Comparison of ENCODE assay signal across 19 mouse cellular contexts in the genomic region with DNA sequence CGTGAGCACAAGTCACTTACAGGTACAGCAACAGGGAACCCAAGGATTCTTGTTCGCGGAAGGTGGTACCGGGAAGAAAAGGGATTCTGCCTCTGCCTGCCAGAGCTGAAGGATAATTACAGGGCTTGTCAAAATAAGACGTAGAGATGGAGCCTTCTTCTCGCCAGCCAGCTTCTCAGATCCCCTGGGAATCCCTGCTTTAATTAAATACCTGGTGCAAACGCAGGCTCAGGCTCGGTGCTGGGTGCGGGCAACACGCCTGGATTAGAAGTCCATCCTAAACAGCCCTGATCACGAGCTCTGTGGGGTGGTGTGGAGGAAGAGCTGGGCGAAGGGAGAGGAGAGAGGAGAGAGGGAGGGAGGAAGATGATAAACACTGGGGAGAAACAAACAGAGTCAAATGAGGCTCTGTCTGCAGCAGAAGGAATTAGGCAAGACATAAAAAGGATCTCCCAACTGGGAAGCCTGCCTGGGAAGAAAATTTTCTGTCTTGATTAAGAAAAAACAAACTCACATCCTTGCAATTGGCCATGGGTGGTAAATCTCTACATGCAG.
DNase-seq lines count a peak whose midpoint lies in the region; ATAC-seq and TF ChIP-seq lines count a peak whose summit lies in the region.
"Had no signal": no experiment of that assay in that cellular context is flagged by ENCODE, and none has a peak within 500 bp of the region (broad histone marks: within the 10 kb centered on the region; RNA-seq: fewer than 3 reads in every experiment).

No protein-coding gene starts in this region.

- TF ChIP-seq CTCF in midbrain, postnatal 0 days (IDR thresholded peaks at IDR 0.05), result no peak

- no peaks in the 10 kb centered on the region for H3K9me3 ChIP-seq in hindbrain, embryonic 15.5 days
- H3K9me3 ChIP-seq in hindbrain, embryonic 10.5 days, result no peaks in the 10 kb centered on the region
- no peaks in the 10 kb centered on the region for H3K9me3 ChIP-seq in forebrain, embryonic 12.5 days
- H3K9me3 ChIP-seq in forebrain, embryonic 16.5 days (ENCODE audit: control insufficient read depth, low read length), result no peaks in the 10 kb centered on the region
- H3K9me3 ChIP-seq in midbrain, postnatal 0 days (ENCODE audit: low read length), result no peaks in the 10 kb centered on the region
- H3K9me3 ChIP-seq: intestine, embryonic 15.5 days; liver, embryonic 13.5 days; stomach, embryonic 15.5 days had no signal

- H3K27ac ChIP-seq in hindbrain, embryonic 15.5 days (replicated peaks), result peak overlapping the region; percentile 45
- no peak overlapping the region for H3K27ac ChIP-seq in hindbrain, embryonic 10.5 days
- H3K27ac ChIP-seq in forebrain, embryonic 12.5 days, result peak overlapping the region; percentile 59; the same call in 1 of the 2 replicates
- peak overlapping the region; percentile 39 for H3K27ac ChIP-seq in forebrain, embryonic 16.5 days (ENCODE audit: low read length)
- peak overlapping the region; percentile 13; the same call in 1 of the 2 replicates for H3K27ac ChIP-seq in midbrain, postnatal 0 days (ENCODE audit: low read depth, low read length)
- H3K27ac ChIP-seq: intestine, embryonic 15.5 days; liver, embryonic 13.5 days; stomach, embryonic 15.5 days had no signal

- peaks cover 11% of the 10 kb centered on the region; the same call in 1 of the 2 replicates for H3K4me1 ChIP-seq in hindbrain, embryonic 15.5 days (replicated peaks)
- H3K4me1 ChIP-seq in hindbrain, embryonic 10.5 days (replicated peaks), result peaks cover 9% of the 10 kb centered on the region; the same call in 1 of the 2 replicates
- H3K4me1 ChIP-seq in forebrain, embryonic 12.5 days, result peaks cover 23% of the 10 kb centered on the region
- peaks cover 15% of the 10 kb centered on the region for H3K4me1 ChIP-seq in forebrain, embryonic 16.5 days (replicated peaks; ENCODE audit: control insufficient read depth, insufficient read depth, low read length)
- H3K4me1 ChIP-seq in midbrain, postnatal 0 days (ENCODE audit: insufficient read depth, low read length), result peaks cover 8% of the 10 kb centered on the region
- H3K4me1 ChIP-seq: intestine, embryonic 15.5 days; liver, embryonic 13.5 days; stomach, embryonic 15.5 days had no signal

- WGBS in hindbrain, embryonic 15.5 days, result 47% methylated on average over 12 of the region's 12 CpGs
- 67% methylated on average over 12 of the region's 12 CpGs for WGBS in hindbrain, embryonic 10.5 days
- WGBS in forebrain, embryonic 12.5 days, result 51% methylated on average over 12 of the region's 12 CpGs
- 32% methylated on average over 12 of the region's 12 CpGs for WGBS in forebrain, embryonic 16.5 days
- 24% methylated on average over 12 of the region's 12 CpGs for WGBS in midbrain, postnatal 0 days

- H3K4me2 ChIP-seq in hindbrain, embryonic 15.5 days, result no peak overlapping the region
- H3K4me2 ChIP-seq in forebrain, embryonic 12.5 days, result no peak overlapping the region
- H3K4me2 ChIP-seq in forebrain, embryonic 16.5 days (ENCODE audit: low read length), result no peak overlapping the region
- no peak overlapping the region for H3K4me2 ChIP-seq in midbrain, postnatal 0 days (ENCODE audit: low read depth, low read length, poor library complexity, severe bottlenecking)
- H3K4me2 ChIP-seq: heart, embryonic 11.5 days; intestine, embryonic 15.5 days; liver, embryonic 13.5 days; stomach, embryonic 15.5 days had no signal

- ATAC-seq in hindbrain, embryonic 15.5 days (ENCODE audit: low FRiP score, low read depth), result 0 out of 2 replicates have a peak, but pooled peaks have one; percentile 25
- no peak for ATAC-seq in forebrain, embryonic 12.5 days (ENCODE audit: low FRiP score)
- peak; percentile 37 for ATAC-seq in forebrain, embryonic 16.5 days
- peak; percentile 50; the same call in 1 of the 2 replicates for ATAC-seq in midbrain, postnatal 0 days (ENCODE audit: low FRiP score)
- ATAC-seq: activated CD4-positive, CD25-positive, alpha-beta regulatory T cell, adult 4 months; intestine, embryonic 15.5 days; Patski had no signal

- no peaks in the 10 kb centered on the region for H3K27me3 ChIP-seq in hindbrain, embryonic 15.5 days
- no peaks in the 10 kb centered on the region for H3K27me3 ChIP-seq in hindbrain, embryonic 10.5 days (ENCODE audit: insufficient read depth, poor library complexity, severe bottlenecking)
- H3K27me3 ChIP-seq in forebrain, embryonic 12.5 days, result no peaks in the 10 kb centered on the region
- H3K27me3 ChIP-seq in forebrain, embryonic 16.5 days (replicated peaks; ENCODE audit: control insufficient read depth, insufficient read depth, low read length), result no peaks in the 10 kb centered on the region
- H3K27me3 ChIP-seq in midbrain, postnatal 0 days (ENCODE audit: insufficient read depth, low read length), result no peaks in the 10 kb centered on the region
- H3K27me3 ChIP-seq: intestine, embryonic 15.5 days; liver, embryonic 13.5 days; stomach, embryonic 15.5 days had no signal

- H3K4me3 ChIP-seq in hindbrain, embryonic 15.5 days, result no peak overlapping the region
- H3K4me3 ChIP-seq in hindbrain, embryonic 10.5 days, result no peak overlapping the region
- no peak overlapping the region for H3K4me3 ChIP-seq in forebrain, embryonic 12.5 days (replicated peaks)
- no peak overlapping the region for H3K4me3 ChIP-seq in forebrain, embryonic 16.5 days (replicated peaks; ENCODE audit: low read length)
- no peak overlapping the region for H3K4me3 ChIP-seq in midbrain, postnatal 0 days (ENCODE audit: low read depth, low read length)
- H3K4me3 ChIP-seq: intestine, embryonic 15.5 days; liver, embryonic 13.5 days; stomach, embryonic 15.5 days had no signal

- no peaks in the 10 kb centered on the region for H3K36me3 ChIP-seq in hindbrain, embryonic 15.5 days
- no peaks in the 10 kb centered on the region for H3K36me3 ChIP-seq in hindbrain, embryonic 10.5 days
- no peaks in the 10 kb centered on the region for H3K36me3 ChIP-seq in forebrain, embryonic 12.5 days (replicated peaks)
- H3K36me3 ChIP-seq in forebrain, embryonic 16.5 days (ENCODE audit: control insufficient read depth, insufficient read depth), result no peaks in the 10 kb centered on the region
- H3K36me3 ChIP-seq in midbrain, postnatal 0 days (ENCODE audit: insufficient read depth, low read length), result no peaks in the 10 kb centered on the region
- H3K36me3 ChIP-seq: intestine, embryonic 15.5 days; liver, embryonic 13.5 days; stomach, embryonic 15.5 days had no signal

- no peak overlapping the region for H3K9ac ChIP-seq in hindbrain, embryonic 15.5 days
- H3K9ac ChIP-seq in forebrain, embryonic 12.5 days, result no peak overlapping the region
- no peak overlapping the region for H3K9ac ChIP-seq in forebrain, embryonic 16.5 days (replicated peaks; ENCODE audit: low read depth, low read length)
- H3K9ac ChIP-seq in midbrain, postnatal 0 days (replicated peaks; ENCODE audit: low read length, poor library complexity, severe bottlenecking), result no peak overlapping the region
- H3K9ac ChIP-seq: intestine, embryonic 15.5 days; liver, embryonic 13.5 days; stomach, embryonic 15.5 days had no signal

- DNase-seq in hindbrain, embryonic 10.5 days (ENCODE audit: low spot score), result no peak
- DNase-seq in midbrain, postnatal 0 days (ENCODE audit: low spot score), result no peak
- no peak for DNase-seq in embryo, embryonic 10 days (ENCODE audit: low spot score)
- no peak for DNase-seq in layer of hippocampus, adult 18-20 months (ENCODE audit: low spot score in 2 of 2)
- DNase-seq: adrenal gland, postnatal 36 days; cerebellum, adult 9-11 months; embryo, embryonic 11 days; gastrocnemius, postnatal 25 days; heart, postnatal 14 days; liver, embryonic 13.5 days; right cerebral cortex, postnatal 14 days had no signal
